Mouse (Mus musculus) midbrain, embryonic 15.5 days (tissue): ENCODE data around the gene Camta1. TPM values are rescaled to one million over a fixed set of nuclear protein-coding genes. Genes with fewer than 3 reads are reported as not detected.
A peak's percentile ranks its signal among the peaks of the same experiment; 100 is the strongest.

Experiments used
- ATAC-seq: fragments of 200-750 bp; cut with Nextera tagmentation; replicated peaks from 2 replicates; pipeline ENCODE4 v1.8.0; 2017; ENCODE audit warnings: moderate TSS enrichment
- H3K27ac ChIP-seq: fragments of 300-500 bp; sonication (generic); 2 replicates; pipeline ENCODE4 v1.5.1; 2015; ENCODE audit warnings: mild to moderate bottlenecking, inconsistent platforms
- H3K27me3 ChIP-seq: fragments of 300-500 bp; sonication (generic); replicated peaks from 2 replicates; pipeline ENCODE4 v1.6.1; 2015; ENCODE audit warnings: inconsistent platforms
- H3K36me3 ChIP-seq: fragments of 300-500 bp; sonication (generic); replicated peaks from 2 replicates; pipeline ENCODE4 v1.6.1; 2015; ENCODE audit warnings: inconsistent platforms
- H3K4me1 ChIP-seq: fragments of 300-500 bp; sonication (generic); 2 replicates; pipeline ENCODE4 v1.6.1; 2015; ENCODE audit warnings: inconsistent platforms
- H3K4me2 ChIP-seq: fragments of 300-500 bp; sonication (generic); 2 replicates; pipeline ENCODE4 v1.6.1; 2015; ENCODE audit warnings: inconsistent platforms, mild to moderate bottlenecking, moderate library complexity
- H3K4me3 ChIP-seq: fragments of 300-500 bp; sonication (generic); 2 replicates; pipeline ENCODE4 v1.5.1; 2015; ENCODE audit warnings: mild to moderate bottlenecking, inconsistent platforms
- H3K9ac ChIP-seq: fragments of 300-500 bp; sonication (generic); 2 replicates; pipeline ENCODE4 v1.6.1; 2015; ENCODE audit warnings: mild to moderate bottlenecking, inconsistent platforms
- H3K9me3 ChIP-seq: fragments of 300-500 bp; sonication (generic); 2 replicates; pipeline ENCODE4 v1.6.1; 2016; ENCODE audit warnings: inconsistent platforms
- WGBS: fragments of 180-500 bp; shearing (Covaris S2); methylation state at CpG from one replicate; pipeline ENCODE4 v1.1.7; 2015; ENCODE audit warnings: mixed read lengths; 5-methylcytosine and 5-hydroxymethylcytosine counted together
- polyA plus RNA-seq: library from polyadenylated mRNA; unstranded; fragments of >200 nt; fragmentation: Nextera tagmentation; extraction: Ambion mirVana; gene quantifications from 2 replicates; pipeline ENCODE4 v1.2.1, GENCODE M21; 2015

Gene Camta1
- polyA plus RNA-seq, 1 experiment from 2014 or later, result 156 TPM

DNA sequence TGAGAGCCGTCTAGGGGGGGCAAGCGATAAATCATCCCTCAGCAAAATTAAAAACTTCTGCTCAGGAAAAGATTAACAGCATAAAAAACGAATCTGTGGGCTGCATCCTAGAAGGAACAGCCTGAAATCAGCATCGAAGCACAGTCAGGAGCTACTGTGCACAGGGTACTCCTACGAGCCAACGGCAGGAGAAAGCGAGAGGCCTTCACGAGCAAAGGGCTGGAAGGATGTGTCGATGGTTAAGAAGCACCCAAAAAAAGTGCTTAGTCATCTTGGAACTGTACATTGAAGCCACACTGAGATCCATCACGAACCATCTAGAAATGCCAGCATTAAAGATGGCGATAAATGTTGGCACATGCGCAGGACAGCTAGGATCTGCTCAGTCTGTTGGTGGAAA, 171.6 kb downstream of the Camta1 start:
- Histone ChIP-seq H3K36me3 (no peaks in the 10 kb centered on the region), H3K4me3 (no peak overlapping the region), H3K9me3 (no peaks in the 10 kb centered on the region), H3K4me2 (no peak overlapping the region), H3K4me1 (peaks cover 26% of the 10 kb centered on the region), H3K27me3 (no peaks in the 10 kb centered on the region), H3K9ac (no peak overlapping the region), H3K27ac (no peak overlapping the region)
- no peak for ATAC-seq
- 89% methylated on average over 12 of the region's 12 CpGs for WGBS

DNA sequence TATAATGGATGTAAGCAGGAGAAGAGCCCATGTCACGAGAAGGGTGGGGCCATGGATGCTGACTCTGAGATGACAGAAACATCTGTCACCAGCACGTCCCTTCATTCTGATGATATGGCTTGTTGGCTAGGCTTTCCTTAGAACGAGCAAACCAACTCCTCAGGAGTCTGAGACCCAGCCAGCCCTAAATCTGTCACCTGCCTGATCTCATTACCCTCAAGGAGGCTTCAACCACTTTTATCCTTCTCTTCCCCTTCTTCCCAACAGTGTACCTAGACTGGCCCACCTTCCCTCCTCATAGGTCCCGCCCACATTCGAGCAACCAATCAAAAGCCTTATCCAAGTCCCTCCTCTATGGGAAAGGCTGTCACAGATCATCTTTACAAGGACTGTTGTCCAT, 173.5 kb downstream of the Camta1 start:
- Histone ChIP-seq H3K4me1 (peaks cover 16% of the 10 kb centered on the region), H3K27me3 (no peaks in the 10 kb centered on the region), H3K4me2 (no peak overlapping the region), H3K27ac (no peak overlapping the region), H3K4me3 (no peak overlapping the region), H3K9me3 (no peaks in the 10 kb centered on the region), H3K9ac (no peak overlapping the region), H3K36me3 (no peaks in the 10 kb centered on the region)
- WGBS, result 91% methylated on average over 5 of the region's 5 CpGs
- no peak for ATAC-seq

DNA sequence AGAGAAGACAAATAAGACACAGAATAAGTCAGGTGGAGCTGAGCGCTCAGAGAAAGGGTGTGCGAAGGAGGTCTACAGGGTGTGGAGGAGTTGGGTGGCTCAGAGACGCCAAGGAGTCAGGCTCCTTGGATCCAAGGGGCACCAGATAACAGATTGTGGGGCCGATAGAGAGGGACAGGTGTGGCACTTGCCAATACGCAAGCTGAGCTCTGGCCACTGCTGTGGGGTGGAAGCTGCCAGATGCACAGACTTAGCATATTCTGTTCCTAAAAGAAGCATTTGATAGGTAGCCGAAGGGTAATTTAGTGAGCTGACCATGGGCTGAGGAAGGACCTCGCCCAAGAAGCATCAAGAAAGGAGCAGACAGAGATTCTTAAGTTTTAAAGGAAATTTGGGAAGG, 177.1 kb downstream of the Camta1 start:
- Histone ChIP-seq H3K4me3 (no peak overlapping the region), H3K27me3 (no peaks in the 10 kb centered on the region), H3K9me3 (no peaks in the 10 kb centered on the region), H3K9ac (no peak overlapping the region), H3K27ac (no peak overlapping the region), H3K4me2 (no peak overlapping the region), H3K4me1 (peaks cover 3% of the 10 kb centered on the region; the same call in 1 of the 2 replicates), H3K36me3 (no peaks in the 10 kb centered on the region)
- ATAC-seq, result no peak
- 88% methylated on average over 7 of the region's 7 CpGs for WGBS

DNA sequence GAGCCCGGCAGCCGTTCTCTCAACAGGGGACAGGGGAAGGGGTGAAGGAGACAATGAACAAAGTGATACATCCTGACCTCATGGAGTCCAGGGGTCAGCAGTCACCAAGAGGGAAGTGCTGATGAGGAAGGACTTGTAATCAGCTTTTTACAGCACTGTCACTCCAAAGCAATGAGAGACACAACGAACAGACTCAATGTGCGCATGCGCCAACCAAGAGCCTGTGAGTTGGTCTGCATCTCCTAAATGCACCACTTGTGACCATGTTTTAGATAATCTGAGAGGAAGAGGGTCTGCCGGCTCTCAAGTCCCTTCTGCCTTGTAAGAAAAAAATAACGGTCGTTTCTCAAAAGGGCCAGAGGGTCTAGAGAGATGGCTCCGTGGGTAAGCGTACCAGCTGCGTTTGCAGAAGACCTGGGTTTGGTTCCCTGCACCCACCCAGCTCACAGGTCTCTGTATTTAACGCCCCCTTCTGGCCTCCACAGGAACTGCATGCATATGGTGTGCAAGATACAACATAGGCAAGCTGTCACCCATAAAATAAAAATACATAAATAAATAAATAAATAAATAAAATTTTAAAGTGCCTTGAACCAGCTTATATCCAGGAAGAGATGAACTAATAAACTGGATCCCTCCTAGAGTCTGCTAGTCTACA, 178.7 kb downstream of the Camta1 start:
- Histone ChIP-seq H3K27me3 (no peaks in the 10 kb centered on the region), H3K4me3 (no peak overlapping the region), H3K4me1 (peaks cover 3% of the 10 kb centered on the region; the same call in 1 of the 2 replicates), H3K9me3 (no peaks in the 10 kb centered on the region), H3K9ac (no peak overlapping the region), H3K4me2 (no peak overlapping the region), H3K27ac (no peak overlapping the region), H3K36me3 (no peaks in the 10 kb centered on the region)
- 81% methylated on average over 12 of the region's 12 CpGs for WGBS
- ATAC-seq, result no peak

DNA sequence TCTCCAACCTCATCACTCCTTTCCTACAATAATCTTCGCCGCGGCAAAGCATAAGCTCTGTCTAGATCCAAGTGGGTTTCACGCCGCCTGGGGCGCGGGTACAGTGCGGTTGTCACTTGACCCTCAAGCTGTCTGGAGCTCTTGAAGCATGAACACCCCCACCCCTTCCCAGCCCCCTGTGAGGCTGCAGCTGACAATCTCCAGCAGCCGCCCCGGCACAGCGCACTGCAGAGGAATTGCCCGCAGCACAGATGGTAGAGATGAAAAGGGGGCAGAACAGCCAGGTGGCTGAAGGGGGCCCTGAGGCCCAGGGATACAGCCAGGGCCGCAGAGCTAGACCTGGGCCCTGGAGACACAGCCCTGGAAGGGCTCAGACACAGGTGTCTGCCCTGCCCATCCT, 189.2 kb downstream of the Camta1 start:
- no peak overlapping the region for H3K9ac ChIP-seq
- H3K4me3 ChIP-seq, result no peak overlapping the region
- 59% methylated on average over 13 of the region's 13 CpGs for WGBS
- ATAC-seq, result no peak
- H3K9me3 ChIP-seq, result no peaks in the 10 kb centered on the region
- no peaks in the 10 kb centered on the region for H3K36me3 ChIP-seq
- no peaks in the 10 kb centered on the region for H3K27me3 ChIP-seq
- peaks cover 7% of the 10 kb centered on the region for H3K4me1 ChIP-seq
- no peak overlapping the region for H3K4me2 ChIP-seq
- no peak overlapping the region for H3K27ac ChIP-seq

DNA sequence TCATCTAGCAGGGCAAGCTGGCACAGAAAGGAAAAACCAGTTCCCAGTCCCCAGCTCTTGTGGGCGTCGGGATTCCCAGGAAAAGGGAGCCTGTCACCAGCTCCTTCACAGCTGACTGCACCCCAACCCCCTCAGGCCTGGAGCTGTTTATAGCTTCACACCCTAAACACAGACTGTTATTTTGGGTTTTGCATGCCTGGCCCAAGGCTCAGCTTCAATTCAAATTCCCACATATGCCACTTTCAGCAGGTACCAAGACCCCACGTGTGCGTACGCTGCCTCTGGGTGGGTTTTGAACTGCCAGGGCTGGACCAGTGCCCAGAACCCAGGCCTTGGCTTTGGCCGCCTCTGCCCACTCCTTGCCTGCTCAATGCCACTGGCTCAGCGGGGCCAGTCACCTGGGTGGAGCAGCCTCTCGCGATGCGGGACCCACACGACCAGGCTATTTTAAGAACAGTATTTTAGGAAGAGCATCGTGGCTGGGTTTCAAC, 195.2 kb downstream of the Camta1 start:
- 71% methylated on average over 12 of the region's 12 CpGs for WGBS
- no peak for ATAC-seq
- no peak overlapping the region for H3K4me3 ChIP-seq
- H3K27me3 ChIP-seq, result no peaks in the 10 kb centered on the region
- no peak overlapping the region for H3K4me2 ChIP-seq
- H3K36me3 ChIP-seq, result no peaks in the 10 kb centered on the region
- no peak overlapping the region for H3K27ac ChIP-seq
- H3K9me3 ChIP-seq, result no peaks in the 10 kb centered on the region
- no peak overlapping the region for H3K9ac ChIP-seq
- H3K4me1 ChIP-seq, result no peaks in the 10 kb centered on the region

GRCm38 (mm10) chr4:151661486-151661885, 200.2 kb downstream of the Camta1 start:
- Histone ChIP-seq H3K4me3 (no peak overlapping the region), H3K27me3 (no peaks in the 10 kb centered on the region), H3K27ac (no peak overlapping the region), H3K4me2 (no peak overlapping the region), H3K36me3 (no peaks in the 10 kb centered on the region), H3K9me3 (no peaks in the 10 kb centered on the region), H3K4me1 (peaks cover 1% of the 10 kb centered on the region), H3K9ac (no peak overlapping the region)
- no peak for ATAC-seq
- 52% methylated on average over 9 of the region's 9 CpGs for WGBS

- 55% methylated on average over 10 of the region's 10 CpGs for WGBS
- H3K4me2 ChIP-seq, result no peak overlapping the region
- no peaks in the 10 kb centered on the region for H3K9me3 ChIP-seq
- peaks cover 14% of the 10 kb centered on the region for H3K4me1 ChIP-seq
- no peak for ATAC-seq
- no peaks in the 10 kb centered on the region for H3K36me3 ChIP-seq
- H3K27me3 ChIP-seq, result no peaks in the 10 kb centered on the region
- no peak overlapping the region for H3K9ac ChIP-seq
- no peak overlapping the region for H3K4me3 ChIP-seq
- H3K27ac ChIP-seq, result peak overlapping the region; percentile 41
Measured at GRCm38 (mm10) chr4:151656427-151656826, 205.2 kb downstream of the Camta1 start.

DNA sequence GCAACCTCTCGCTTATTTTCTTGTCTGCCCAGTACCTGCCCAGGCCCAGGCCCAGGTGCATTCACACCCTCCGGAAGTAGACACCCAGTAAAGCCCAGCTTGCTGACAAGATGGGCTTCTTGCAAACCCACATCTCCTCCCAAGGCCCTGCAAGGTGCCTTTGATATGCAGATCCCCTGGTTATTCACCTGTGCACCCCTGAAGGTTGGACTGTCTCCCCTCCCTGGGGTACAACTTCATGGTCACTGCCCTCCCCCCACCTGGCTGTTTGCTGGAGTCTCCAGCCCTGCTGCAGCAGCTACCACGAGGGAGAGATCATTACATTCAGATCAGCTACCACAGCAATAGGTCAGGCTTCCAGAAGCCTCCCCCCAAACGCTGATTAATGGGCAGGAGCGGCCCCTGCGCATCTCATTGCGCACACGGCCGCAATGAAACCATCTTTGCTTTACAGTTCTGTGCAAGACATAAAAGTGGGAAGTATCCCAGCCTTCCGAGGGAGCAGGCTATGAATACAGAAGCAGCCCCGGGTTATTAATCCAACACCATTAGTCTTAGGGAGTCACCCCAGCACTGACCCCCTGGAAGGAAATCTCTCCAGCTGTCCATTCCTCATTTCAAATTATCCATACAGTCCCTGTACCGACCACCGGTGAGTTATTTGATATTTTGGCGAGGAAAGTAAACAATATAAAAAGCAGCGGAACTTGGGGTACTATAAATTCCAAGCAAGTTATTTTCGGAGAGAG, 205.9 kb downstream of the Camta1 start:
- Histone ChIP-seq H3K4me3 (no peak overlapping the region), H3K27me3 (no peaks in the 10 kb centered on the region), H3K9me3 (no peaks in the 10 kb centered on the region), H3K4me2 (no peak overlapping the region), H3K27ac (peak overlapping the region; percentile 41), H3K36me3 (no peaks in the 10 kb centered on the region), H3K9ac (no peak overlapping the region), H3K4me1 (peaks cover 14% of the 10 kb centered on the region)
- 0 out of 2 replicates have a peak, but pooled peaks have one; percentile 50 for ATAC-seq
- WGBS, result 49% methylated on average over 16 of the region's 16 CpGs

GRCm38 (mm10) chr4:151655227-151655626, 206.4 kb downstream of the Camta1 start:
- Histone ChIP-seq H3K9me3 (no peaks in the 10 kb centered on the region), H3K4me3 (no peak overlapping the region), H3K9ac (no peak overlapping the region), H3K27ac (no peak overlapping the region), H3K4me2 (no peak overlapping the region), H3K36me3 (no peaks in the 10 kb centered on the region), H3K4me1 (peaks cover 14% of the 10 kb centered on the region), H3K27me3 (no peaks in the 10 kb centered on the region)
- 76% methylated on average over 4 of the region's 4 CpGs for WGBS
- ATAC-seq, result no peak

- H3K9ac ChIP-seq, result no peak overlapping the region
- no peak overlapping the region for H3K27ac ChIP-seq
- H3K4me2 ChIP-seq, result no peak overlapping the region
- no peaks in the 10 kb centered on the region for H3K9me3 ChIP-seq
- WGBS, result 98% methylated on average over 2 of the region's 2 CpGs
- H3K27me3 ChIP-seq, result no peaks in the 10 kb centered on the region
- no peak overlapping the region for H3K4me3 ChIP-seq
- H3K36me3 ChIP-seq, result no peaks in the 10 kb centered on the region
- no peak for ATAC-seq
- peaks cover 8% of the 10 kb centered on the region for H3K4me1 ChIP-seq
Measured at GRCm38 (mm10) chr4:151642418-151642817, 219.3 kb downstream of the Camta1 start.

- Histone ChIP-seq H3K4me2 (no peak overlapping the region), H3K4me1 (peaks cover 11% of the 10 kb centered on the region), H3K27me3 (no peaks in the 10 kb centered on the region), H3K27ac (no peak overlapping the region), H3K36me3 (no peaks in the 10 kb centered on the region), H3K9me3 (no peaks in the 10 kb centered on the region), H3K9ac (no peak overlapping the region), H3K4me3 (no peak overlapping the region)
- WGBS, result 84% methylated on average over 8 of the region's 8 CpGs
- no peak for ATAC-seq
Measured at GRCm38 (mm10) chr4:151640971-151641370, 220.7 kb downstream of the Camta1 start.

DNA sequence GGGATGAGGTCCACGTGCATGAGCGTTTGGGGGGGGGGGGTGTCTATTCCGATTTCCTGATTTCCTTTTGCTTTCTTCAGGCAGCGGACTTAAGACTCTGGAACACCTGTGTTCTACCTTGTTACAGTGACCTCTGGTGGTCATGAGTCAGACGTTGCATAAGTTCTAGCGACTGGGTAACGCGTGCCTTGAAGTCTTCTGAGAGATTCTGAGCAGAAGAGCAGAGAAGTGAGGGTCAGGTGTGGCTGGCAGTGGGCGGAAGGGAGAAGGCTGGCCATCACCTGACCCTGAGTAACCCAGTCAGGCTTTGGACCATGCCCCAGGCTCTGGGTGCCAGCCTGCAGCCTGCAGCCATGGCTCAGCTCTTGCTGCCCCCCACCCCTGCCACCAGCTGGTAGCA, 222.7 kb downstream of the Camta1 start:
- 22% methylated on average over 9 of the region's 9 CpGs for WGBS
- H3K4me2 ChIP-seq, result no peak overlapping the region
- H3K36me3 ChIP-seq, result no peaks in the 10 kb centered on the region
- H3K9ac ChIP-seq, result no peak overlapping the region
- no peaks in the 10 kb centered on the region for H3K9me3 ChIP-seq
- H3K27me3 ChIP-seq, result no peaks in the 10 kb centered on the region
- ATAC-seq, result 0 out of 2 replicates have a peak, but pooled peaks have one; percentile 24
- no peak overlapping the region for H3K27ac ChIP-seq
- no peak overlapping the region for H3K4me3 ChIP-seq
- peaks cover 25% of the 10 kb centered on the region for H3K4me1 ChIP-seq
